Mouse (Mus musculus) small intestine, adult 2 months (tissue): ENCODE results near the gene Vps37b.

ENCODE experiments used
- CTCF ChIP-seq: fragments of 200-500 bp; IDR thresholded peaks from 2 replicates; pipeline ENCODE4 v1.5.1; 2012; ENCODE audit warnings: low read depth, mild to moderate bottlenecking, control low read depth, inconsistent platforms, low read length, moderate library complexity, mixed read lengths; ENCODE audit not compliant: insufficient replicate concordance, insufficient read length; ENCODE audit errors: extremely low read depth
- POLR2A ChIP-seq: fragments of 200-500 bp; IDR thresholded peaks from 2 replicates; pipeline ENCODE4 v1.6.1; 2012; ENCODE audit warnings: low read depth, mild to moderate bottlenecking, control low read depth, inconsistent platforms, low read length, moderate library complexity

DNA sequence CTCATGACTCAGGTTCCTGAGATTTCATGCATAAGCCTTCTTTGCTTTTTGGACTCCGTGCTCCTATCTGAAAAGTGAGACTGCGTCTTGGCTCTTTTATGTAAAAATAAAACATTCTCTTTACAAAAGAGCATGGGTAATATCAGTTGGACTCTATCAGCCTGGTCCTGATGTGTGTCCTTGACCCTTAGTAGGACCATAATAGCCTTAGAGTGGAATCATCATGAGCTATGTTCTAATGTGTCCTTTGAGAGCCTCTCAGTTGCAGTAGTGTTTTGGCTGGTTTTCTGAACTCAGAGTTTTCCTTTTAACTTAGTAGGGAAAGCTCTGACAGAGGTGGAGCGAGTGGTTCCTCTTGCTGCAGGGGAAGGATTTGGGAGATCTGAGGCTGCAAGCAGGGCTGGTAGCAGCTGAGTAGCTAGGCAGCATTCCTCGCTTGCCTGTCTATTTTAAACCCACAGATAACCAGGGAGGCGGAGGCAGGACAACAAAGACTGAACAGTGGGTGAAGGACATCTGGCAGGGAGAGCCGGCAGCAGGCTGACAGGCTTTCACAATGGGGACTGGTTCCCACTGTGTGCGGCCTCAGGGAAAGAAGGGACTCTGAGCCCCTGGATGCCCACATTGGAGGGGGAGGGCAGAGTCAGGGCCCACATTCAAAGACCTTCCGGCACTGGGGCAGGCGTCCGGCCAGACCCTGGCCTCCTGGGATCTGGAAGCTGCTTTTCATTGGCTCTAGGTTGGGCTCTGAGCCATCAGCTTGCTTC, 11.3 kb upstream of the Vps37b start:
- TF ChIP-seq CTCF (no peak), POLR2A (no peak)
